Mouse (Mus musculus) E14TG2a.4 (cell line): ENCODE data around the gene Smo.
A peak's percentile ranks its signal among the peaks of the same experiment; 100 is the strongest.

Source experiments
- H3K27me3 ChIP-seq: 2 replicates; pipeline ENCODE4 v1.6.1; 2014; ENCODE audit warnings: low read length, control low read depth; ENCODE audit not compliant: insufficient read depth
- H3K36me3 ChIP-seq: 2 replicates; pipeline ENCODE4 v1.6.1; 2014; ENCODE audit warnings: low read length, control low read depth; ENCODE audit not compliant: insufficient read depth
- H3K4me1 ChIP-seq: replicated peaks from 2 replicates; pipeline ENCODE4 v1.6.1; 2014; ENCODE audit warnings: low read depth, low read length, control low read depth
- H3K4me3 ChIP-seq: replicated peaks from 2 replicates; pipeline ENCODE4 v1.5.1; 2014; ENCODE audit warnings: mild to moderate bottlenecking, low read length
- H3K9me3 ChIP-seq: 2 replicates; pipeline ENCODE4 v1.6.1; 2014; ENCODE audit warnings: low read length, control low read depth
- CTCF ChIP-seq: conservative IDR thresholded peaks from 2 replicates; pipeline ENCODE4 v1.5.1; 2014; ENCODE audit warnings: low read length
- NANOG ChIP-seq: IDR thresholded peaks from 2 replicates; pipeline ENCODE4 v1.6.1; 2014; ENCODE audit warnings: borderline replicate concordance, low read length, mixed read lengths
- POU5F1 ChIP-seq: IDR thresholded peaks from 2 replicates; pipeline ENCODE4 v1.6.1; 2014; ENCODE audit warnings: low read length, borderline replicate concordance

Gene Smo

GRCm38 (mm10) chr6:29717541-29717940, 17.8 kb upstream of the Smo start:
- no peak for TF ChIP-seq CTCF
- no peak for TF ChIP-seq NANOG
- no peak for TF ChIP-seq POU5F1
- Histone ChIP-seq H3K27me3 (peaks cover 15% of the 10 kb centered on the region), H3K4me3 (peak overlapping the region; percentile 73), H3K9me3 (no peaks in the 10 kb centered on the region), H3K36me3 (no peaks in the 10 kb centered on the region), H3K4me1 (peaks cover 39% of the 10 kb centered on the region)

GRCm38 (mm10) chr6:29717952-29718521, 17.3 kb upstream of the Smo start:
- Histone ChIP-seq H3K27me3 (peaks cover 20% of the 10 kb centered on the region), H3K4me3 (peak overlapping the region; percentile 73), H3K36me3 (no peaks in the 10 kb centered on the region), H3K9me3 (no peaks in the 10 kb centered on the region), H3K4me1 (peaks cover 39% of the 10 kb centered on the region)
- TF ChIP-seq CTCF, result no peak
- TF ChIP-seq NANOG, result no peak
- no peak for TF ChIP-seq POU5F1

GRCm38 (mm10) chr6:29718894-29719329, 16.4 kb upstream of the Smo start:
- H3K27me3 ChIP-seq, result peaks cover 20% of the 10 kb centered on the region
- H3K36me3 ChIP-seq, result no peaks in the 10 kb centered on the region
- no peaks in the 10 kb centered on the region for H3K9me3 ChIP-seq
- H3K4me1 ChIP-seq, result peaks cover 39% of the 10 kb centered on the region
- TF ChIP-seq NANOG (no peak), POU5F1 (no peak), CTCF (no peak)
- peak overlapping the region; percentile 73 for H3K4me3 ChIP-seq

GRCm38 (mm10) chr6:29721890-29722289, 13.4 kb upstream of the Smo start:
- TF ChIP-seq POU5F1 (no peak), CTCF (no peak), NANOG (no peak)
- H3K4me3 ChIP-seq, result no peak overlapping the region
- peaks cover 34% of the 10 kb centered on the region for H3K4me1 ChIP-seq
- no peaks in the 10 kb centered on the region for H3K36me3 ChIP-seq
- H3K27me3 ChIP-seq, result peaks cover 20% of the 10 kb centered on the region
- no peaks in the 10 kb centered on the region for H3K9me3 ChIP-seq

- TF ChIP-seq NANOG (no peak), POU5F1 (no peak), CTCF (no peak)
- Histone ChIP-seq H3K9me3 (no peaks in the 10 kb centered on the region), H3K4me3 (no peak overlapping the region), H3K36me3 (no peaks in the 10 kb centered on the region), H3K27me3 (peaks cover 21% of the 10 kb centered on the region), H3K4me1 (no peaks in the 10 kb centered on the region)
Measured at GRCm38 (mm10) chr6:29726576-29727200, 8.6 kb upstream of the Smo start.

GRCm38 (mm10) chr6:29728035-29728434, 7.3 kb upstream of the Smo start:
- H3K4me1 ChIP-seq, result no peaks in the 10 kb centered on the region
- H3K4me3 ChIP-seq, result no peak overlapping the region
- H3K27me3 ChIP-seq, result peaks cover 23% of the 10 kb centered on the region
- no peaks in the 10 kb centered on the region for H3K9me3 ChIP-seq
- H3K36me3 ChIP-seq, result no peaks in the 10 kb centered on the region
- TF ChIP-seq CTCF, result no peak

GRCm38 (mm10) chr6:29729491-29729890, 5.8 kb upstream of the Smo start:
- no peaks in the 10 kb centered on the region for H3K9me3 ChIP-seq
- H3K4me1 ChIP-seq, result no peaks in the 10 kb centered on the region
- TF ChIP-seq POU5F1 (no peak), NANOG (no peak), CTCF (no peak)

GRCm38 (mm10) chr6:29735689-29736451, 567 bp downstream of the Smo start:
- H3K4me3 ChIP-seq, result peak overlapping the region; percentile 88
- H3K4me1 ChIP-seq, result peaks cover 16% of the 10 kb centered on the region
- peaks cover 64% of the 10 kb centered on the region for H3K27me3 ChIP-seq
- TF ChIP-seq NANOG (no peak), CTCF (no peak), POU5F1 (no peak)
- no peaks in the 10 kb centered on the region for H3K9me3 ChIP-seq
- peaks cover 3% of the 10 kb centered on the region; the same call in 1 of the 2 replicates for H3K36me3 ChIP-seq

More at GRCm38 (mm10) chr6:29729491-29729890, 5.8 kb upstream of the Smo start:
- Histone ChIP-seq H3K36me3 (no peaks in the 10 kb centered on the region), H3K4me3 (no peak overlapping the region), H3K27me3 (peaks cover 32% of the 10 kb centered on the region)
